Mouse (Mus musculus): ENCODE measurements around the gene Gm20479. TPM values are rescaled to one million over a fixed set of nuclear protein-coding genes. Genes with fewer than 3 reads are reported as not detected.

Gm20479 gene
- not detected for polyA plus RNA-seq (2017; shearing (Covaris generic))

GRCm38 (mm10) chr7:27356861-27357594 is at the start of gene Gm20479:
TSS of gene Gm20479 (minus strand) at chr7:27357419.

GRCm38 (mm10) chr7:27355745-27356240 is 1.4 kb downstream of the Gm20479 start, which contains the start of gene Shkbp1:
TSS of gene Shkbp1 (minus strand) at chr7:27356019.

DNA sequence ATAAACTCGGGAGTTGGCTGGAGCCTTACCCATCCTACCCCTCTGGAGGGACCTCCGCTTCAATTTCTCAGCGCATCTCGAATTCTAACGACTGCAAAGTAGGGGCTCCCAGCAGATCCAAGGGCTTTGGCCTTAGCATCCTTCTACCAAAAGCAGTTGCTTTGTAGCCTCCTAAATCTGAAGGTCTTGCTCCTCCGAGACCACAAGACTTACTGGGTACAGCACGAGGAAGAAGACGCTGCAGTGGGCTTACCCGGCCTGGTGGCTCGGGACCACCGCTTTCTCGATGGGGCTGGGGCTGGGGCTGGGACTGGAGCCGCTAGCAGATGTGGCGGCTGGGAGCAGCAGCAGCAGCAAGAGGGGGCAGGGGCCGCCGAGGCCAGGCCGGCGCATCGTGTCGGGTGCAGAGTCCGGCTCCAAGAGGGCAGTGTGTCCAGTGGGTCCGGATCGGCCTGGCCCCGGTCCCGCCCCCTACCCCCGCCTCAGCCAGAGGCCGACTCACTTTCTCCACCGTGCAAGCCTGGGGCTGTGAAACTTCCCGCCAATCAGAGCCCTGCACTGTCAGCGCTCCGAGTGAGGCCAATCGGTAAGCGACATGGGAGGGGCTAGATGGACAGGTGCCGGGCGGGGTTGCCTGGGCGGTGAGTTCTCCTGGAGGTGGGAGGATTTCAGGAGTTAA is 19.9 kb downstream of the Gm20479 start, which contains the start of gene Ltbp4:
Gene Ltbp4 (minus strand): TSS at position 518 of the 679 bp plus-strand sequence.

Other genes starting within 250 kb of the Gm20479 start
- gene Cyp2f2, start 237.5 kb downstream of the Gm20479 start, polyA plus RNA-seq (2017; shearing (Covaris generic)) = not detected
- gene Cyp2t4, start 203.7 kb downstream of the Gm20479 start, polyA plus RNA-seq (2017; shearing (Covaris generic)) = not detected
- 68.6 TPM for gene Egln2, start 190.6 kb downstream of the Gm20479 start, polyA plus RNA-seq (2017; shearing (Covaris generic))
- gene Rab4b, start 178.5 kb downstream of the Gm20479 start, polyA plus RNA-seq (2017; shearing (Covaris generic)) = 140 TPM
- gene Gm21983, start 176.3 kb downstream of the Gm20479 start, polyA plus RNA-seq (2017; shearing (Covaris generic)) = not detected
- gene Mia, start 176.3 kb downstream of the Gm20479 start, polyA plus RNA-seq (2017; shearing (Covaris generic)) = 1.6 TPM
- gene BC024978, start 161.6 kb downstream of the Gm20479 start, polyA plus RNA-seq (2017; shearing (Covaris generic)) = 0.83 TPM
- gene Snrpa, start 161.1 kb downstream of the Gm20479 start, polyA plus RNA-seq (2017; shearing (Covaris generic)) = 61.7 TPM
- 12.6 TPM for gene Itpkc, start 128.8 kb downstream of the Gm20479 start, polyA plus RNA-seq (2017; shearing (Covaris generic))
- gene Coq8b, start 124.4 kb downstream of the Gm20479 start, polyA plus RNA-seq (2017; shearing (Covaris generic)) = 17.6 TPM
- 0.91 TPM for gene Numbl, start 99.0 kb downstream of the Gm20479 start, polyA plus RNA-seq (2017; shearing (Covaris generic))
- gene Ltbp4, start 19.7 kb downstream of the Gm20479 start, polyA plus RNA-seq (2017; shearing (Covaris generic)) = not detected
- 48.4 TPM for gene Shkbp1, start 1.4 kb downstream of the Gm20479 start, polyA plus RNA-seq (2017; shearing (Covaris generic))
- 0.12 TPM for gene Sptbn4, start 90.3 kb upstream of the Gm20479 start, polyA plus RNA-seq (2017; shearing (Covaris generic))
- gene Blvrb, start 90.6 kb upstream of the Gm20479 start, polyA plus RNA-seq (2017; shearing (Covaris generic)) = 12.5 TPM
- gene Sertad3, start 116.3 kb upstream of the Gm20479 start, polyA plus RNA-seq (2017; shearing (Covaris generic)) = 38.3 TPM
- gene Sertad1, start 129.5 kb upstream of the Gm20479 start, polyA plus RNA-seq (2017; shearing (Covaris generic)) = 75.3 TPM
- 0.57 TPM for gene Prx, start 141.9 kb upstream of the Gm20479 start, polyA plus RNA-seq (2017; shearing (Covaris generic))
- gene Hipk4, start 165.8 kb upstream of the Gm20479 start, polyA plus RNA-seq (2017; shearing (Covaris generic)) = not detected
- 255 TPM for gene Pld3, start 195.8 kb upstream of the Gm20479 start, polyA plus RNA-seq (2017; shearing (Covaris generic))
- 25.1 TPM for gene 2310022A10Rik, start 195.8 kb upstream of the Gm20479 start, polyA plus RNA-seq (2017; shearing (Covaris generic))
- gene Akt2, start 234.1 kb upstream of the Gm20479 start, polyA plus RNA-seq (2017; shearing (Covaris generic)) = 142 TPM